Mouse (Mus musculus): ENCODE measurements around the gene Tmem63a.

DNA sequence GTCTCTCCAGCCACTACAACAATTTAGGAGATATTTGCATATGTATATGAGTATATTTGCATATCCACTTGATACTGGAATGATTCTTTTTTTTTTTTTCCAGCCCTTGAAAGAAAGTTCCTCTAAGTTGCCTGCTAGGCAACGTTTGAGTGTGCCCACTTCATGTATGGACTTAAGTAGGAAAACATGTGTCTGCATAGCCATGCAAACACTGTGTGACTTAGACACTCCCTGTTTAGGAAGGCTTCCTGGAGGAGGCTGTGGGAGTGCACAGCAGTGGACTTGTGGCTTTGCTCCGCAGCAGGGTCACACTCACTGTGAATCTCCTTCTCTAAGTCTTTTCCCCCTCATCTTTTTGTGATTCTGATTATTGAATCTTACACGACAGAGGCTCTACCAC, 16.7 kb downstream of the Tmem63a start:
- TF ChIP-seq CTCF (IDR thresholded peaks at IDR 0.05; ENCODE audit: low read depth, low read length) (no peak), POLR2A (IDR thresholded peaks at IDR 0.05; ENCODE audit: borderline replicate concordance, low read depth, low read length) (no peak)

Data from bone marrow macrophage, adult 2 months (primary cell).